Mouse (Mus musculus): ENCODE results near the gene Gm10487.
"Not testable (repeated sequence)": the region's sequence is repeated elsewhere in the genome, so short reads cannot be mapped to it uniquely, and the experiment has no call there.

The Gm10487 gene

DNA sequence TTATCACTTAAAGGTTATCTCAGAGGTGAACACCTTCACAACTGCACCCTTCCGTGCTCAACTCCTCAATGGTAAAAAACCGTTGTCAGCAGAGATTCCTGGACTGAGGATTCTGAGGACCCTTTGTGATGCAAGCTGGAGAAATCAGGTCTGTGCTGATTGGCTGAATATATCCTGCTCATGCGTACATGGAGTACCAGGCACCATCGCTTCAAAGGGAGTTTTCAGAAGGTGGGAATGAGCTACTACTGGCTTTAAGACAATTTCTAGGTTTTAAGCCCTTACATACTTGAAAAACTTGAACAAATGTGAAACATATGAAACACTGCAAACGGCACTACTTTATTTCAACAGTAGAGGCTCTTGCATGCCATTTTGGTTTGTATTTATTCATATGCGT is at the start of gene Gm10487:
Gm10487 (minus strand) TSS at position 101 of the 400 bp plus-strand sequence.
- not testable (repeated sequence) for DNase-seq
